Mouse (Mus musculus): ENCODE results near the gene Tnip3.

The Tnip3 gene

GRCm38 (mm10) chr6:65584870-65585332 is 59.8 kb downstream of the Tnip3 start:
- DNase-seq (ENCODE audit: low read depth, low spot score) = no peak

DNA sequence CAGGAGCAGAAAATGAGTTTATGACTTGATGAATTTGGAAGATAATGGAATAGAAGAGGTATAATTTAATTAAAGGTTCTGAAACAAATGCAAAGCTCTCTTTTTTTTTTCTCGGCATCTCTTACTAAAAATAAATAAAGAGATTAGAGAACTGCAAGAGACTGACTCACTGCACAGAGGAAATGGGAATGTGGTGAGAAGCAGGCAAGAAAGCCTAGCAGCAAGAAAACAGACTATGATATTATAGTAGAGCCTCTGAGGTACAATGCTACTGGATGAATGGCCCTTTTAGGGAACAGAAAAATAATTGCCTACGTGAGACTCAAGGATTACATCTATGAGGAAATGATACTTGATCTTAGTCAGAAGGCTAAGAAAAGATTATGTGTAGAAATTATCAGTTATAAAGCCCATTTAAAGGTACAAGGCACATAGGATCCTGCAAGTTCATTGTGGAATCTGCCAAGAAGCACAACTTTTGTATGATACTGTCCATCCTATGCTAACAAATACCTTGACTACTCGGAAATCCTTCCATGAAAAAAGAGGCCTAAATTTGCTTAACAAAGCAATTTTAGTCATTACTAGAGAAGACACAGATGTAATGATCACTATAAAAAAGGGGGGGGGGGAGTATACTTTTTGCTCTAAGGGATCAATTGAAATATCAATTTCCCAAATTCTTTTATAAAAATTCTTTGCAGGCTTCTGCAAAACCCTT is 60.4 kb downstream of the Tnip3 start:
- no peak for DNase-seq (ENCODE audit: low read depth, low spot score)

GRCm38 (mm10) chr6:65588847-65589246 is 63.7 kb downstream of the Tnip3 start:
- no peak for DNase-seq (ENCODE audit: low read depth, low spot score)

- DNase-seq (ENCODE audit: low read depth, low spot score) = no peak
These were observed 64.9 kb downstream of the Tnip3 start for GRCm38 (mm10) chr6:65590018-65590417.

- DNase-seq (ENCODE audit: low read depth, low spot score) = no peak
These were observed 69.1 kb downstream of the Tnip3 start for GRCm38 (mm10) chr6:65594171-65594570.

- no peak for DNase-seq (ENCODE audit: low read depth, low spot score)
These were observed 70.3 kb downstream of the Tnip3 start for GRCm38 (mm10) chr6:65595371-65595770.

DNA sequence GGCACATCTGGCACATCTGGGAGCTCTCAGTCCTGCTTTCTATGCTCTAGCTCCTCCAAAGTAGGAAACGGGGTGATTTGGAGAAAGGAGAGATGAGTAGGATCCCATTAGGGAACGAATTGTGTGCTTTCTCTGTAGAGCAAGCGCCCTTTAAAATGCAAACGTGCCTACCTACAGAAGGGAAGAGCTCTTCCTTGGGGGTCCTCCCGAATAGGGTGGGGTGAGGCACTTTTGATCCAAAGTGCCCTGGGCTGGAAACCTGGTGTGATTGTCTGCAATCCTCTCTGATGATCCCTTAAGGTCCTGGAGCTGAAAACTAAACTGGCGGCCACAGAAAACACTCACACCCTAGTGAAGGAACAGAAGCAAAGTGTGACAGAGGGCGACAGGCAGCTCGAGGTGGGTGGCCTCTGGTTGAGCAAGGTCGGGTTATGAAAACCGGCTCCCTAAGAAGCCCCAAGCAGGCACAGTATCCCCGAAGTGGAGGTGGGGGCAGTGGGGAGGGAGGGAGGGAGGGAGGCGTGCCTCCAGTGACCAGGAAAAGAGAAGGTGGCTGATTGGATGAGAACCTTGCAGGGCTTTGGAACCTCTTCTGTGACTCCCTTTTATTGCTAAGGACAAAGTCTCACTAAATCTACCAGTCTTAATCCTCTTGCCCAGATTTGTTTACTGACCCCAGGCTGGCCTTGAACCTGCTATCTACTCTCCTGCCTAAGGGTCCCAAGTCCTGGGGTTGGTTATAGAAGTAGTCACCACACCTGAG is 72.1 kb downstream of the Tnip3 start:
- no peak for DNase-seq (ENCODE audit: low read depth, low spot score)

GRCm38 (mm10) chr6:65598522-65598921 is 73.4 kb downstream of the Tnip3 start:
- DNase-seq (ENCODE audit: low read depth, low spot score) = no peak

GRCm38 (mm10) chr6:65599865-65600739 is 75.0 kb downstream of the Tnip3 start:
- peak; percentile 31 for DNase-seq (ENCODE audit: low read depth, low spot score)

GRCm38 (mm10) chr6:65600887-65601286 is 75.8 kb downstream of the Tnip3 start:
- DNase-seq (ENCODE audit: low read depth, low spot score) = no peak

GRCm38 (mm10) chr6:65605778-65606177 is 80.7 kb downstream of the Tnip3 start:
- DNase-seq (ENCODE audit: low read depth, low spot score) = no peak

- DNase-seq (ENCODE audit: low read depth, low spot score) = no peak
These were observed 81.8 kb downstream of the Tnip3 start for GRCm38 (mm10) chr6:65606946-65607345.

DNA sequence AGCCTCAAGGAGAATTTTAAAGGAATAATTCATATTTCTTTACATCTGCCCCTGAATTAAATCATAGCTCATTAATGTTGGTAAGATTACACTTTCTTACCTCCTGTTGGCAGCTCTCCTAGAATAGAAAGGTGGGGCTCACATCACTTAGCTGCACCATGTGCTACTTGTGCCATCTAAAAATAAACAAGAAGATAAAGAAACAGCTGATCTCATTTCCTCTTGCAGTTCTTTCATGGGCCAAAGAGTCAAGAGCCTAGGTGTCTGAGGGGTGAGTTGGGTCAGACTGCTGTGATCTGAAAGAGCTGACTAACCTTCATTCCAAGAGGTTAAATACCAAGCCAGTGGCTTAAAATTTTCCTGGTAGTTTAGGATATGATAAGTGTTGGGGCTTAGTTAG is 86.7 kb downstream of the Tnip3 start:
- no peak for DNase-seq (ENCODE audit: low read depth, low spot score)

- no peak for DNase-seq (ENCODE audit: low read depth, low spot score)
These were observed 88.9 kb downstream of the Tnip3 start for GRCm38 (mm10) chr6:65613924-65614585.

GRCm38 (mm10) chr6:65615641-65616040 is 90.5 kb downstream of the Tnip3 start:
- DNase-seq (ENCODE audit: low read depth, low spot score) = no peak

DNA sequence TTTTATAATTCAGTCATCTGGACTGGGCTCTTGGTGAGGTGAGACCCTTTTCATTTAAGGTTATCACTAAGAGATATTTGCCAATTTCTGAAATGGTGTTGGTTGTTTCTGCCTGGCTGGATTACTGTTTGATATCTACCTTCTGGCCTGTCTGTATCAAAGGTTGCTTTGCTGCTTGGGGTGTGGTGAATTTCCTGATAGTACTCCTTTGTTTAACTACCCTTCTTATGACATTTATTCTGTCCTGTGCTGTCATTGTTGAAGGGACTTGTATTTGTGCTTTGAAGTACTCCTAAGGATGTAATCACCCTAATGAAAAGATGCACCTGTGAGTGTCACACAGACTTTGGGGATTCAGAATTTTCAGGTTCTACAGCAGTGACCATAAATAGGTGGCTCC is 96.1 kb downstream of the Tnip3 start:
- DNase-seq (ENCODE audit: low read depth, low spot score) = no peak

GRCm38 (mm10) chr6:65623016-65623715 is 98.1 kb downstream of the Tnip3 start:
- DNase-seq (ENCODE audit: low read depth, low spot score) = no peak

DNA sequence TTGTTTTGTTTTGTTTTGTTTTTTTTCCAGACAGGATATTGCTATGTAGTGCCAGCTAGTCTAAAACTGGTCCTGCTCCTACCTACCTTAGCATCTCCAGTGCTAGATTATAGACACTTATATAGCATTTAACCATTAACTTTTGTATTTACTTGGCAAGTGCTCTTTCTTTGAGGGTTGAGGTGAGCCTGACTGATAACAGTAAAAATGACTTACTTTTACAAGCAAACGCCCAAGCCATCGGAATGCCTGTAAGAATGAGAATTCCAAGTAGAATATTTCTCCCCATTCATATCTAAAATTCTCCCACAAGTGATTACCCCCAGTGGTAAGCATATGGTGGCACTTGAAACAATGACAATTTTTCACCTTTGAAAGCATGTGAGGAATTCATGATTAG is 105.5 kb downstream of the Tnip3 start:
- no peak for DNase-seq (ENCODE audit: low read depth, low spot score)

DNA sequence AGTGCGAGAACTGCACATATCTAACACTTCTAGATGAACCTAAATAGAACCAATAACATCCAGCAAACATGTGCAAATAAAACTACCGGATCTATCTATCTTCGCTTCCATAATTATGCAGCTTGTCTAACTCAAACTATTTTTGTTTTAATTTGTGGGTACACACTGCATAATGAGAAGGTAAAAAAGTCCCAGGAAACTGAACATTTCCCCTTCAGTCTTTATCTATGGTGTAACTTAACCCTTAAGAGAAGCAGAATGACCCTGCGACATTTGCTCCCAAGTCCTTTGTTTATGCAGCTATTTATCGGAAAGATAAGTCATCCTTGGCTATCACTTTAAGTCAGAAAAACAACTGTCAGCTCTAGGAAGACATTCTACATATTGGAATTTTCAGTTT is 107.1 kb downstream of the Tnip3 start:
- DNase-seq (ENCODE audit: low read depth, low spot score) = no peak

GRCm38 (mm10) chr6:65642431-65642830 is 117.3 kb downstream of the Tnip3 start:
- no peak for DNase-seq (ENCODE audit: low read depth, low spot score)

DNA sequence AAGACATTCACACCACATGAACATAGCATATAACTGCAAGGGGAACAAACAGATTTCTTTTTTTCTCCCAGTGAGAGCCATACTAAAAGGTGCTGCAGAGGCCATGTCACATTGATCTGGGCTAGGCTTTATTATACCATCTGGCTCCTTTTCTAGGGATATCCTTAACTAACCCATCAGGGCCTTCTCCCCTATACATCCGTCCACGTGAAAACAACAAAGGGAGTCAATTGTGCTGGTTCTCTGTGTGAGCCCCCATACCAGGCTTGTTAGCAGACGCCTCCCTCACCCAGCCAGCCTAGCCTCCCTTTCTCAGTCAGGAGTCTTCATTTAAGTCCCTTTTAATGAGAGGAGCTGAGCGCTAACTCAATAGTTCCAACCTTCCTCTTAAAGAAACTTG is 119.0 kb downstream of the Tnip3 start:
- no peak for DNase-seq (ENCODE audit: low read depth, low spot score)

All from mesoderm, embryonic 11.5 days (tissue).